Mouse (Mus musculus) limb, embryonic 15.5 days (tissue): ENCODE results near the gene Rcc1l. TPM values are rescaled to one million over a fixed set of nuclear protein-coding genes. Genes with fewer than 3 reads are reported as not detected.
A peak's percentile ranks its signal among the peaks of the same experiment; 100 is the strongest.

Experiments
- ATAC-seq: fragments of 200-750 bp; cut with Nextera tagmentation; 2 replicates; pipeline ENCODE4 v1.8.0; 2017; ENCODE audit warnings: low read depth, moderate TSS enrichment; ENCODE audit not compliant: insufficient number of reproducible peaks, low FRiP score, low TSS enrichment
- H3K27ac ChIP-seq: fragments of 300-500 bp; sonication (generic); 2 replicates; pipeline ENCODE4 v1.5.1; 2015; ENCODE audit warnings: moderate library complexity, mild to moderate bottlenecking, inconsistent platforms
- H3K27me3 ChIP-seq: fragments of 300-500 bp; sonication (generic); 2 replicates; pipeline ENCODE4 v1.6.1; 2015; ENCODE audit warnings: inconsistent platforms
- H3K36me3 ChIP-seq: fragments of 300-500 bp; sonication (generic); 2 replicates; pipeline ENCODE4 v1.6.1; 2015; ENCODE audit warnings: inconsistent platforms
- H3K4me1 ChIP-seq: fragments of 300-500 bp; sonication (generic); 2 replicates; pipeline ENCODE4 v1.6.1; 2015; ENCODE audit warnings: inconsistent platforms
- H3K4me2 ChIP-seq: fragments of 300-500 bp; sonication (generic); 2 replicates; pipeline ENCODE4 v1.6.1; 2015; ENCODE audit warnings: mild to moderate bottlenecking, inconsistent platforms
- H3K4me3 ChIP-seq: fragments of 300-500 bp; sonication (generic); 2 replicates; pipeline ENCODE4 v1.5.1; 2015; ENCODE audit warnings: mild to moderate bottlenecking, inconsistent platforms
- H3K9ac ChIP-seq: fragments of 300-500 bp; sonication (generic); 2 replicates; pipeline ENCODE4 v1.6.1; 2015; ENCODE audit warnings: inconsistent platforms
- H3K9me3 ChIP-seq: fragments of 300-500 bp; sonication (generic); 2 replicates; pipeline ENCODE4 v1.6.1; 2016; ENCODE audit warnings: inconsistent platforms
- WGBS: fragments of 180-500 bp; shearing (Covaris S2); methylation state at CpG from one replicate; pipeline ENCODE4 v1.1.7; 2015; 5-methylcytosine and 5-hydroxymethylcytosine counted together
- polyA plus RNA-seq: library from polyadenylated mRNA; unstranded; fragments of >200 nt; fragmentation: Nextera tagmentation; extraction: Ambion mirVana; gene quantifications from 2 replicates; pipeline ENCODE4 v1.2.1, GENCODE M21; 2015

The Rcc1l gene
- polyA plus RNA-seq, 1 experiment from 2014 or later: 30.3 TPM

- no peak for ATAC-seq
- Histone ChIP-seq H3K27ac (no peak overlapping the region), H3K36me3 (peaks cover 17% of the 10 kb centered on the region), H3K9ac (no peak overlapping the region), H3K4me1 (no peaks in the 10 kb centered on the region), H3K27me3 (no peaks in the 10 kb centered on the region), H3K4me2 (no peak overlapping the region), H3K9me3 (no peaks in the 10 kb centered on the region), H3K4me3 (no peak overlapping the region)
- 72% methylated on average over 5 of the region's 5 CpGs for WGBS
These were observed 61.6 kb downstream of the Rcc1l start for GRCm38 (mm10) chr5:134114981-134115380.

- H3K4me1 ChIP-seq: peaks cover 12% of the 10 kb centered on the region
- no peak overlapping the region for H3K27ac ChIP-seq
- H3K9me3 ChIP-seq: no peaks in the 10 kb centered on the region
- no peak for ATAC-seq
- WGBS: 83% methylated on average over 8 of the region's 8 CpGs
- peaks cover 4% of the 10 kb centered on the region for H3K36me3 ChIP-seq
- H3K9ac ChIP-seq: no peak overlapping the region
- no peak overlapping the region for H3K4me2 ChIP-seq
- no peaks in the 10 kb centered on the region for H3K27me3 ChIP-seq
- no peak overlapping the region for H3K4me3 ChIP-seq
These were observed 70.7 kb downstream of the Rcc1l start for GRCm38 (mm10) chr5:134105829-134106228.

GRCm38 (mm10) chr5:134102720-134103119 is 73.9 kb downstream of the Rcc1l start:
- H3K36me3 ChIP-seq: no peaks in the 10 kb centered on the region
- H3K9ac ChIP-seq: no peak overlapping the region
- 65% methylated on average over 6 of the region's 6 CpGs for WGBS
- peaks cover 25% of the 10 kb centered on the region for H3K4me1 ChIP-seq
- H3K4me2 ChIP-seq: no peak overlapping the region
- H3K27me3 ChIP-seq: no peaks in the 10 kb centered on the region
- no peak for ATAC-seq
- H3K4me3 ChIP-seq: no peak overlapping the region
- no peak overlapping the region for H3K27ac ChIP-seq
- H3K9me3 ChIP-seq: no peaks in the 10 kb centered on the region

- Histone ChIP-seq H3K9me3 (no peaks in the 10 kb centered on the region), H3K27ac (no peak overlapping the region), H3K4me3 (no peak overlapping the region), H3K9ac (no peak overlapping the region), H3K27me3 (no peaks in the 10 kb centered on the region), H3K4me1 (peaks cover 25% of the 10 kb centered on the region), H3K4me2 (no peak overlapping the region), H3K36me3 (no peaks in the 10 kb centered on the region)
- WGBS: 35% methylated on average over 5 of the region's 5 CpGs
- no peak for ATAC-seq
These were observed 74.7 kb downstream of the Rcc1l start for GRCm38 (mm10) chr5:134101883-134102282.

GRCm38 (mm10) chr5:134101322-134101721 is 75.3 kb downstream of the Rcc1l start:
- Histone ChIP-seq H3K9me3 (no peaks in the 10 kb centered on the region), H3K27ac (no peak overlapping the region), H3K4me1 (peaks cover 25% of the 10 kb centered on the region), H3K9ac (no peak overlapping the region), H3K27me3 (no peaks in the 10 kb centered on the region), H3K36me3 (no peaks in the 10 kb centered on the region), H3K4me3 (no peak overlapping the region), H3K4me2 (no peak overlapping the region)
- WGBS: 69% methylated on average over 5 of the region's 5 CpGs
- ATAC-seq: no peak

GRCm38 (mm10) chr5:134100232-134100771 is 76.3 kb downstream of the Rcc1l start:
- H3K4me1 ChIP-seq: peaks cover 25% of the 10 kb centered on the region
- H3K4me2 ChIP-seq: peak overlapping the region; percentile 90
- peak overlapping the region; percentile 71 for H3K9ac ChIP-seq
- 2% methylated on average over 17 of the region's 17 CpGs for WGBS
- peak overlapping the region; percentile 74 for H3K4me3 ChIP-seq
- H3K9me3 ChIP-seq: no peaks in the 10 kb centered on the region
- H3K27me3 ChIP-seq: no peaks in the 10 kb centered on the region
- no peak overlapping the region for H3K27ac ChIP-seq
- ATAC-seq: no peak
- no peaks in the 10 kb centered on the region for H3K36me3 ChIP-seq

GRCm38 (mm10) chr5:134099496-134100211 is 76.9 kb downstream of the Rcc1l start, which contains the start of gene Castor2:
Gene Castor2 (plus strand): TSS chr5:134099711.
- Histone ChIP-seq H3K4me1 (peaks cover 25% of the 10 kb centered on the region), H3K9me3 (no peaks in the 10 kb centered on the region), H3K9ac (peak within 1 kb of the TSS; percentile 71), H3K27ac (peak within 1 kb of the TSS; percentile 75), H3K36me3 (no peaks in the 10 kb centered on the region), H3K27me3 (no peaks in the 10 kb centered on the region), H3K4me2 (peak within 1 kb of the TSS; percentile 90), H3K4me3 (peak within 1 kb of the TSS; percentile 74)
- under 1% methylated on average over 55 of the region's 58 CpGs for WGBS
- peak; percentile 90 for ATAC-seq

- WGBS: under 1% methylated on average over 17 of the region's 17 CpGs
- H3K36me3 ChIP-seq: no peaks in the 10 kb centered on the region
- H3K9me3 ChIP-seq: no peaks in the 10 kb centered on the region
- ATAC-seq: no peak
- peak overlapping the region; percentile 51 for H3K9ac ChIP-seq
- H3K27me3 ChIP-seq: no peaks in the 10 kb centered on the region
- H3K4me1 ChIP-seq: peaks cover 25% of the 10 kb centered on the region
- peak overlapping the region; percentile 90 for H3K4me2 ChIP-seq
- peak overlapping the region; percentile 74 for H3K27ac ChIP-seq
- peak overlapping the region; percentile 74 for H3K4me3 ChIP-seq
These were observed 77.6 kb downstream of the Rcc1l start for GRCm38 (mm10) chr5:134098976-134099375.

- no peaks in the 10 kb centered on the region for H3K36me3 ChIP-seq
- WGBS: 50% methylated on average over 13 of the region's 13 CpGs
- peak overlapping the region; percentile 90 for H3K4me2 ChIP-seq
- no peaks in the 10 kb centered on the region for H3K27me3 ChIP-seq
- H3K4me3 ChIP-seq: peak overlapping the region; percentile 74
- no peak overlapping the region for H3K27ac ChIP-seq
- H3K9ac ChIP-seq: peak overlapping the region; percentile 51; the same call in 1 of the 2 replicates
- H3K4me1 ChIP-seq: peaks cover 25% of the 10 kb centered on the region
- no peak for ATAC-seq
- H3K9me3 ChIP-seq: no peaks in the 10 kb centered on the region
These were observed 78.2 kb downstream of the Rcc1l start for GRCm38 (mm10) chr5:134098341-134098902.

Other genes with a start within 250 kb of the Rcc1l start
- gene Castor2, start 77.1 kb downstream of the Rcc1l start, polyA plus RNA-seq: 8.5 and 9.4 TPM in 2 replicates
- 7.6 and 8.4 TPM in 2 replicates for gene Gtf2ird2, start 7.2 kb upstream of the Rcc1l start, polyA plus RNA-seq
- gene Ncf1, start 52.9 kb upstream of the Rcc1l start, polyA plus RNA-seq: 12.3 and 13.1 TPM in 2 replicates
- gene Gtf2i, start 138.0 kb upstream of the Rcc1l start, polyA plus RNA-seq: 164 and 170 TPM in 2 replicates